Mouse (Mus musculus) left cerebral cortex, postnatal 14 days (tissue): ENCODE results near the gene Gm20449. TPM values are rescaled to one million over a fixed set of nuclear protein-coding genes. Genes with fewer than 3 reads are reported as not detected.
"Not testable (repeated sequence)": the region's sequence is repeated elsewhere in the genome, so short reads cannot be mapped to it uniquely, and the experiment has no call there.

Source experiments
- DNase-seq, 2 experiments: peaks; one replicate each; pipeline ENCODE4 v3.0.0; 2021 to 2022; ENCODE audit warnings: low spot score in 2 of 2, mixed read lengths in 1 of 2
- intact Hi-C: fragments of 180-260 bp; cut with DNase I; formaldehyde crosslinking; loops from one replicate; pipeline ENCODE4 v1.15.1; 2025
- long read RNA-seq, 2 experiments: library from polyadenylated mRNA; stranded (forward); transcript quantifications; one replicate each; pipeline ENCODE4 v2.0.0; 2021
- total RNA-seq, 2 experiments: library from RNA; stranded (reverse); gene quantifications; 2 replicates each; pipeline ENCODE4 v1.2.3; 2021

Gene Gm20449
- total RNA-seq = under 1 TPM; 0.15 to 0.29 TPM
- long read RNA-seq, experiment 1 = 0 reads
- long read RNA-seq, experiment 2 = 0 reads

GRCm38 (mm10) chr7:41499389-41500049 lies at the start of gene Gm20449, which contains the start of gene AW146154:
Gm20449 (minus strand) TSS chr7:41499417.
AW146154 (minus strand) TSS chr7:41499890.
- intact Hi-C loops = loop anchor here (2.0 to 5.0 kb wide), 3 partner anchors 98 to 133 kb away; partner anchors contain the start of genes 2610021A01Rik, AI987944 and Zfp788
- DNase-seq = peak; percentile 99

GRCm38 (mm10) chr7:41512672-41513071 lies 13.5 kb upstream of the Gm20449 start:
- DNase-seq = no peak
- intact Hi-C loops = no loop called here

GRCm38 (mm10) chr7:41512207-41512606 lies 13.0 kb upstream of the Gm20449 start:
- intact Hi-C loops = no loop called here

GRCm38 (mm10) chr7:41502402-41502801 lies 3.2 kb upstream of the Gm20449 start:
- DNase-seq = no peak
- intact Hi-C loops = no loop called here

More at GRCm38 (mm10) chr7:41512207-41512606, 13.0 kb upstream of the Gm20449 start:
- DNase-seq = no peak

- intact Hi-C loops = no loop called here
- DNase-seq = peak; percentile 67 to 70
These were observed 1.1 kb upstream of the Gm20449 start for GRCm38 (mm10) chr7:41500151-41500934.

- intact Hi-C loops = loop anchor here (2.0 to 5.0 kb wide), 3 partner anchors 98 to 134 kb away; partner anchors contain the start of genes 2610021A01Rik, AI987944 and Zfp788
These were observed 214 bp downstream of the Gm20449 start for GRCm38 (mm10) chr7:41499018-41499388.

GRCm38 (mm10) chr7:41498464-41498863 lies 753 bp downstream of the Gm20449 start:
- intact Hi-C loops = loop anchor here (2.0 to 5.0 kb wide), 3 partner anchors 99 to 134 kb away; partner anchors contain the start of genes 2610021A01Rik, AI987944 and Zfp788
- DNase-seq = not testable (repeated sequence)

More at GRCm38 (mm10) chr7:41499018-41499388, 214 bp downstream of the Gm20449 start:
- DNase-seq = not testable (repeated sequence)

- DNase-seq = no peak
These were observed 1.3 kb downstream of the Gm20449 start for GRCm38 (mm10) chr7:41497871-41498270.

GRCm38 (mm10) chr7:41451864-41452263 lies 47.4 kb downstream of the Gm20449 start:
- no peak for DNase-seq
- intact Hi-C loops = no loop called here

More at GRCm38 (mm10) chr7:41497871-41498270, 1.3 kb downstream of the Gm20449 start:
- intact Hi-C loops = loop anchor here (2.0 to 5.0 kb wide), 3 partner anchors 99 to 135 kb away; partner anchors contain the start of genes 2610021A01Rik, AI987944 and Zfp788

- DNase-seq, intact Hi-C loops: not testable (repeated sequence)
These were observed 50.6 kb downstream of the Gm20449 start, which contains the start of gene Vmn2r57 for GRCm38 (mm10) chr7:41448596-41448995. Vmn2r57 (minus strand) TSS chr7:41448696.

GRCm38 (mm10) chr7:41394130-41394529 lies 105.1 kb downstream of the Gm20449 start:
- no peak for DNase-seq
- intact Hi-C loops = loop anchor here (5.0 to 10.0 kb wide), 2 partner anchors 103 to 241 kb away; partner anchors contain the start of genes AW146154, Gm20449 and Zfp788

GRCm38 (mm10) chr7:41393048-41393971 lies 105.9 kb downstream of the Gm20449 start, which contains the start of gene AI987944:
AI987944 (minus strand) TSS chr7:41393379.
- peak; percentile 83 to 92 for DNase-seq
- intact Hi-C loops = loop anchor here (5.0 to 10.0 kb wide), 2 partner anchors 104 to 241 kb away; partner anchors contain the start of genes AW146154, Gm20449 and Zfp788

Other genes starting within 250 kb of the Gm20449 start
- 1 to 10 TPM; 8.0 to 9.3 TPM for gene AI987944, start 106.0 kb downstream of the Gm20449 start, total RNA-seq
- gene Vmn2r57, start 50.7 kb downstream of the Gm20449 start, total RNA-seq = under 1 TPM; 0.27 to 0.33 TPM
- gene AW146154, start 473 bp upstream of the Gm20449 start, total RNA-seq = 1 to 10 TPM; 6.8 to 8.5 TPM
- gene Gm6871, start 74.2 kb upstream of the Gm20449 start, total RNA-seq = not detected
- gene 2610021A01Rik, start 99.8 kb upstream of the Gm20449 start, total RNA-seq = 10 to 100 TPM; 23.7 to 24.3 TPM
- gene Zfp788, start 133.8 kb upstream of the Gm20449 start, total RNA-seq = 10 to 100 TPM; 30.0 to 37.0 TPM